Mouse (Mus musculus) MN1 (cell line): Measurements from ENCODE around the gene Ankrd63.
A peak's percentile ranks its signal among the peaks of the same experiment; 100 is the strongest.

Experiments used
- DNase-seq: peaks from one replicate; pipeline ENCODE4 v3.0.0-alpha.2; 2016; ENCODE audit warnings: low spot score

The Ankrd63 gene

DNA sequence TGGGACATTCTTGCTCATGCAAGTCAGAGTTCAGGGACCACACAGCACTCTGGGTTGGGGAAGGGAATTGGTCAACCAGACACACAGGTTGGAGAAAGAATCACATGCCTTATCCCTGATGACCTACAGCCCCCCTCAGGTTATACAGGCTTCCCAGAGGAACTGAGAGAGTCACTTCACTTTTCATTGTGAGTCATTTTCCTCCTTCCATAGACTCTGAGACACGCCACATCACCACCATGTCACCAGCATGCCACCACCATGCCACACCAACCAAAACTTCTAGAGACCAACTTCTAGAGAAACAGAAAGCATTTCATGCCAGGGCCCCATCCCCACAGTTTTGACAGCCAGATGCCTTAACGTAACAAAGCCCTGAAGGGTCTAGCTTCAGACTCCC lies 23.1 kb upstream of the Ankrd63 start:
- DNase-seq = no peak

DNA sequence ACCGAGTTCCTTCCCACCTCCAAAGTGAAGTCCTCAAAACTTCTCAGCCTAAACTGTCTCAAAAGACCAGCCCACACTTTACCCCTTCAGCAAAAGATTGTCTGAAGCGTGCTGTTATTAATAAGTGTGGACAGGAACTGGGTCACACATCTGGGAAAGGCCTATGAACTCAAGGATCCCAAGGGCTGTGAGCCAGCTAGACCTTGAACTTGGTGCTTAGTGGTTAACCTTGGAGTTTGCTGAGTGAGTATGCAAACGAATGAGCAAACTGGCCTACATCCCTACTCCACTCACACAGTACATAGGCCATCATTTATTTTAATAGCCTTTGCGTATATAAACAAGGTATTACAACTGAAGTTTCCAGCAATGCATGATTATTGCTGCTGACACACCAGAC lies 21.7 kb upstream of the Ankrd63 start:
- no peak for DNase-seq

DNA sequence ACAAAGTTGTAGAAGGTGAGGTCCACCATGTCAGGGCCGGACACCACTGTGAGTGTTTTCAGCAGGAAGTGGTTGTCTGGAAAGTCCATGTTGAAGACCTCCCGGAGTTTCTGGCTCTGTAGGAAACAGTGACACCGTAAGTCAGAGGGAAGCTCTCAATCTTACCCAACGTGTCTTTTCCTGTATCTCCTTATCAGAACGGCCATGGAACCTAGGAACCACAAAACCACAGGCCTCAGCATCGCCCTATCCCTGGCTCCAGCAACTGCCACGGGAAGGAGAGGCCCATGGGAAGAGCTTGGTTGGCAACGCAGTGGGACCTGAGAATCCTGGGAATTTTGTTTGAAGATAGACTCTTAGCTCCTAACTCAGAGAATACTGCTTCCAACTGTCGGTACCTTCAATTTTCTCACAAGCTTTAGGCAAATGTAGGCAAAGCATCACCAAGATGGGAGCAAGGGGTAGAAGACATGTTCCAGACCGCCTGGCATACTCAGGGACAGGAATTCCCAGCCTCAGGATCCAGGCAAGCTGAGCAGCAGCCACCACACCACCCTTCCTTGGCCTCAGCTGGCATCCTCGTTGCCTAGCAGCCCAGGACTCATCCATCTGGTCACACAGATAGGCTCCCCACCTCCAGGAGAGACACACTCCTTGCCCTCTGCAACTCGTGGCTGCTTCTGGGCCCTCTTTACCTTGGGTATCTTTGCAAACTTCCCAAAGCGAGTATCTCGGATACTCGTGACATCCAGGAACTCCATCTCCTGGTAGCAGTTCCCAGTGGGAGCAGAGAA lies 20.1 kb upstream of the Ankrd63 start:
- DNase-seq = no peak

- DNase-seq = peak; percentile 68
These were observed 12.9 kb upstream of the Ankrd63 start for GRCm38 (mm10) chr2:118716677-118717076.

GRCm38 (mm10) chr2:118714230-118714629 lies 10.5 kb upstream of the Ankrd63 start:
- no peak for DNase-seq

GRCm38 (mm10) chr2:118713631-118714030 lies 9.9 kb upstream of the Ankrd63 start:
- no peak for DNase-seq

- DNase-seq = no peak
These were observed 7.3 kb upstream of the Ankrd63 start for GRCm38 (mm10) chr2:118711038-118711494.

GRCm38 (mm10) chr2:118709655-118710221 lies 6.0 kb upstream of the Ankrd63 start:
- no peak for DNase-seq

DNA sequence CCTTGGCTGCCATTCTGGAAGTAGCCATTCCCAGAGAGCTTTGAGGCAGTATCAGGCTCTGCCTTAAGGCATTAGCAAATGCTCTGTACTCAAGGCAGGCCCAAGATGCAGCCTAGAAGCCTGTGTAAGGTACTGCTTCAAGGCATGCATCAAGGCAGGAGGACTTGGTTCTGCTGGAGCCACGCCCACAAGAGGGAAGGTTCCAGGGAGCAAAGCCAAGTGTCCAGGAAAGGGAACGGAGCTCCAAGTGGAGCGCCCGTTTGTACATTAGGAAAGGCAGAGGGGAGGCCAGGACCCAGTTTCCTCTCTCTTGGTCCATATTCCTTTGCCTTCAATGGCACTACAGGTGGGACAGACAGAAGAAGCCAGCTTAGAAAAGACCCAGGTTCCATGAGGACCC lies 4.7 kb upstream of the Ankrd63 start:
- no peak for DNase-seq

GRCm38 (mm10) chr2:118706436-118706835 lies 2.7 kb upstream of the Ankrd63 start:
- DNase-seq = no peak

- DNase-seq = no peak
These were observed 641 bp downstream of the Ankrd63 start for GRCm38 (mm10) chr2:118702883-118703761.

- DNase-seq = no peak
These were observed 1.5 kb downstream of the Ankrd63 start for GRCm38 (mm10) chr2:118701971-118702882.

DNA sequence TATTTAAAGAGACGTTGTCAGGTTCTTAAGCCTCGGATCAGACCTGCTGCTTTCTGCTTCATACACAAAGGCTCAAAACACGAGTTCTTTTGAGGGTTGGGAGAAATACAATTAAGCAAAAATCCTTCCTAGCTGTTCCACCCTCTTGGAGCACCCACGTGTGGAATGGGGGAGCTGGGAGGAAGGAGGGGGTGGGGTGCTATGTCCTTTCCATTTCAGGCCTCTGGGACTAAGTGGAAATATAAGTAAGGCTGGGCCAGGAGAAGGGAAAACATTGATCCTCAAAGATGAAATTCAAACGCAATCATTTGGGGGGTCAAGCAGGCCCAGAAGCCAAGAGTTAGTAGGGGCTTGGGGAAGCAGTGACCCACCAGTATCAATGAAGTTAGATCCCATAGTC lies 2.6 kb downstream of the Ankrd63 start:
- DNase-seq = no peak

DNA sequence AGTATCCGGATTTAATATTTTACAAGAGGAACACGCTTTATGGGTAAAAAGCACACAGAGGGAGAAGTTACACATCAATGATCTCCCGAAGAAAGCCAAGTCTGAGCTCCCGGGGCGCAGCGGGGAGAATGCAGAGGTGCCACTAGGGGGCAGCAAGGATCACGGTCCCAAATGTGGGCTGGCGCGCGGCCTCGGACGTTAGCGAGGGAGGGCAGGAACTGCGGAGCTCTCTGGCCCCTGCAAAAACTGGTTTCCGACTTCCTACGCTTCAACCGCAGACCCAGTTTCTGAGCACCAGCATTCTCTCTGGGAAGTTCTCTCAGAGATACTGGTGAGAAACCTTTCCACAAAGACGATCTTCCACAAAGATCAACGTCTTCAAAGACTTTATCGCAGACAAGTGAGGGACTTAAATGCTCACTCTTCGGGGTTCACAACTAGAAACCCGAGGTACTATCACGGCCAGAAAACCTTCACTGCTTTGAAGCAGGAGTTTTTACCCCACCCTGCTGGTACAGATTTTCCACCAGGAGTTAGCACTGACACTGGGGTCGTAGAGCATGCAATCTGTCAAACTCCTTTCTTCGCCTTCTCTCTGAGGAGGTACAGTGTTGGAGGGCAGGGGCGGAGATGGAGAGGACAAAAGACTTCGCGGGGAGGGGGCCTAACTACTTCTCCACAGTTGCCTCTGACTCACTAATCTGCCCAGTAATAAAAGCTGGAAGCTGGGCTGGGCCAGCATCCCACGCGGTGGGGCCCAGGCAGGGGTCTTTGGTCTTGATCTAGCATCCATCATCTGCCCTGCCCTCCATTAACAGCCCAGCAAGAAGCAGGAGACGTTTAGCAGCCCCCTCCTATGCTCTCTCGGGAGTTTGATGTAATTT lies 3.3 kb downstream of the Ankrd63 start:
- DNase-seq = peak; percentile 85

- peak; percentile 58 for DNase-seq
These were observed 5.8 kb downstream of the Ankrd63 start for GRCm38 (mm10) chr2:118697955-118698354.

- DNase-seq = peak; percentile 46
These were observed 6.4 kb downstream of the Ankrd63 start for GRCm38 (mm10) chr2:118697311-118697877.

GRCm38 (mm10) chr2:118696451-118697308 lies 7.1 kb downstream of the Ankrd63 start:
- DNase-seq = peak; percentile 51

- peak; percentile 86 for DNase-seq
These were observed 8.0 kb downstream of the Ankrd63 start for GRCm38 (mm10) chr2:118695677-118696232.
